Comparison of ENCODE assay signal across 10 mouse cellular contexts in the genomic region with DNA sequence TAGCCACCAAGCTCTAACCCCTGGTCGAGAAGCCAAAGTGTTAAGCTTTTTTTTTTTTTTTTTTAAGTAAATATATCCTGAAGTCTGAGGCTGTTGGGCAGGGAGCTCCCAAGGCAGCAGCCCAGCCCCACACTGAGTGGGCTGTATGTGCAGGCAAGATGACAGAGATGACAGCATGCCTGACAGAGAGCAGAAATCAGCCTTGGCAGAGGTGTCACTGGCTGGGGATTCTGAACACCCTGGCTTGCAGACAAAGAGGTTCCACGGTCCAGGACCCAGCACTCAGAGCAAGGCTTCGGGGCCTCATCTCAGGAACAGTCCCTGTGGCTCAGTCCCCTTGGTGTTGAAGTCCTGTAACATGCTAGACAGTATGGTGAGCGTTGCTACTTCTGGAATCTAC. TPM values are rescaled to one million over a fixed set of nuclear protein-coding genes. Genes with fewer than 3 reads are reported as not detected.
A peak's percentile ranks its signal among the peaks of the same experiment; 100 is the strongest.
DNase-seq lines count a peak whose midpoint lies in the region; ATAC-seq and TF ChIP-seq lines count a peak whose summit lies in the region.
"Had no signal": no experiment of that assay in that cellular context is flagged by ENCODE, and none has a peak within 500 bp of the region (broad histone marks: within the 10 kb centered on the region; RNA-seq: fewer than 3 reads in every experiment).

No protein-coding gene starts in this region.

- H3K4me3 ChIP-seq in hindbrain, embryonic 10.5 days, result no peak overlapping the region
- H3K4me3 ChIP-seq in hindbrain, embryonic 13.5 days, result no peak overlapping the region
- no peak overlapping the region for H3K4me3 ChIP-seq in intestine, embryonic 15.5 days (replicated peaks)
- no peak overlapping the region for H3K4me3 ChIP-seq in stomach, postnatal 0 days (ENCODE audit: low read depth, low read length)
- H3K4me3 ChIP-seq in liver, embryonic 11.5 days (ENCODE audit: low read depth, low read length), result no peak overlapping the region

- peaks cover 39% of the 10 kb centered on the region for H3K4me1 ChIP-seq in hindbrain, embryonic 10.5 days (replicated peaks)
- H3K4me1 ChIP-seq in hindbrain, embryonic 13.5 days (replicated peaks), result peaks cover 30% of the 10 kb centered on the region
- H3K4me1 ChIP-seq in intestine, embryonic 15.5 days (replicated peaks), result peaks cover 37% of the 10 kb centered on the region
- peaks cover 2% of the 10 kb centered on the region for H3K4me1 ChIP-seq in stomach, postnatal 0 days (replicated peaks; ENCODE audit: control insufficient read depth, insufficient read depth)
- peaks cover 6% of the 10 kb centered on the region; the same call in 1 of the 2 replicates for H3K4me1 ChIP-seq in liver, embryonic 11.5 days (replicated peaks; ENCODE audit: control insufficient read depth, insufficient read depth, low read length)

- WGBS in hindbrain, embryonic 10.5 days, result 78% methylated on average over 4 of the region's 4 CpGs
- 69% methylated on average over 4 of the region's 4 CpGs for WGBS in hindbrain, embryonic 13.5 days
- WGBS in intestine, embryonic 15.5 days, result 23% methylated on average over 4 of the region's 4 CpGs
- WGBS in stomach, postnatal 0 days, result 25% methylated on average over 4 of the region's 4 CpGs
- WGBS in liver, embryonic 11.5 days, result 57% methylated on average over 4 of the region's 4 CpGs

- DNase-seq in hindbrain, embryonic 10.5 days (ENCODE audit: low spot score), result no peak
- DNase-seq in right cerebral cortex, adult 2 months (ENCODE audit: low spot score in 2 of 2), result peak; percentile 23 to 31
- no peak for DNase-seq in right cerebral cortex, postnatal 14 days
- no peak for DNase-seq in stomach, postnatal 0 days (ENCODE audit: low spot score)
- DNase-seq in embryo, embryonic 11 days, result no peak
- no peak for DNase-seq in liver, embryonic 11.5 days (ENCODE audit: low spot score)
- DNase-seq: thymus, adult 2 months had no signal

- no peaks in the 10 kb centered on the region for H3K27me3 ChIP-seq in hindbrain, embryonic 10.5 days (ENCODE audit: insufficient read depth, poor library complexity, severe bottlenecking)
- peaks cover 6% of the 10 kb centered on the region; the same call in 1 of the 2 replicates for H3K27me3 ChIP-seq in hindbrain, embryonic 13.5 days
- H3K27me3 ChIP-seq in intestine, embryonic 15.5 days (replicated peaks), result no peaks in the 10 kb centered on the region
- no peaks in the 10 kb centered on the region for H3K27me3 ChIP-seq in stomach, postnatal 0 days (ENCODE audit: control insufficient read depth, insufficient read depth, low read length)
- H3K27me3 ChIP-seq in liver, embryonic 11.5 days (replicated peaks; ENCODE audit: control insufficient read depth, insufficient read depth, low read length), result no peaks in the 10 kb centered on the region

- ATAC-seq in hindbrain, embryonic 13.5 days (ENCODE audit: low FRiP score), result no peak
- no peak for ATAC-seq in intestine, embryonic 15.5 days
- ATAC-seq in stomach, postnatal 0 days (ENCODE audit: low FRiP score, low TSS enrichment), result peak; percentile 19; the same call in 1 of the 2 replicates
- ATAC-seq in liver, embryonic 11.5 days (replicated peaks; ENCODE audit: low FRiP score), result no peak

- no peaks in the 10 kb centered on the region for H3K36me3 ChIP-seq in hindbrain, embryonic 10.5 days
- H3K36me3 ChIP-seq in hindbrain, embryonic 13.5 days, result no peaks in the 10 kb centered on the region
- no peaks in the 10 kb centered on the region for H3K36me3 ChIP-seq in intestine, embryonic 15.5 days
- H3K36me3 ChIP-seq in stomach, postnatal 0 days (ENCODE audit: control insufficient read depth, insufficient read depth, low read length), result no peaks in the 10 kb centered on the region
- H3K36me3 ChIP-seq in liver, embryonic 11.5 days (ENCODE audit: control insufficient read depth, insufficient read depth, low read length), result no peaks in the 10 kb centered on the region

- H3K4me2 ChIP-seq in hindbrain, embryonic 13.5 days, result no peak overlapping the region
- H3K4me2 ChIP-seq in intestine, embryonic 15.5 days (replicated peaks), result peak overlapping the region; percentile 65
- 0 out of 2 replicates have a peak overlapping the region, but pooled peaks have one; percentile 64 for H3K4me2 ChIP-seq in stomach, postnatal 0 days (replicated peaks; ENCODE audit: low read depth)
- no peak overlapping the region for H3K4me2 ChIP-seq in liver, embryonic 11.5 days

- no peak for TF ChIP-seq EP300 in stomach, postnatal 0 days (optimal IDR thresholded peaks at IDR 0.05)

- no peak overlapping the region for H3K9ac ChIP-seq in hindbrain, embryonic 13.5 days
- H3K9ac ChIP-seq in intestine, embryonic 15.5 days, result no peak overlapping the region
- H3K9ac ChIP-seq in stomach, postnatal 0 days (ENCODE audit: low read length), result no peak overlapping the region
- no peak overlapping the region for H3K9ac ChIP-seq in liver, embryonic 11.5 days (ENCODE audit: low read depth, low read length)

- H3K27ac ChIP-seq in hindbrain, embryonic 10.5 days, result peak overlapping the region; percentile 41; the same call in 1 of the 2 replicates
- no peak overlapping the region for H3K27ac ChIP-seq in hindbrain, embryonic 13.5 days
- peak overlapping the region; percentile 96 for H3K27ac ChIP-seq in intestine, embryonic 15.5 days
- peak overlapping the region; percentile 94 for H3K27ac ChIP-seq in stomach, postnatal 0 days (replicated peaks)
- H3K27ac ChIP-seq in liver, embryonic 11.5 days (ENCODE audit: low read depth, low read length), result no peak overlapping the region

- no peak for TF ChIP-seq CTCF in stomach, postnatal 0 days (IDR thresholded peaks at IDR 0.05; ENCODE audit: low read depth)

- no peaks in the 10 kb centered on the region for H3K9me3 ChIP-seq in hindbrain, embryonic 10.5 days
- no peaks in the 10 kb centered on the region for H3K9me3 ChIP-seq in hindbrain, embryonic 13.5 days
- no peaks in the 10 kb centered on the region for H3K9me3 ChIP-seq in intestine, embryonic 15.5 days
- H3K9me3 ChIP-seq in stomach, postnatal 0 days (ENCODE audit: control insufficient read depth, low read length), result no peaks in the 10 kb centered on the region
- no peaks in the 10 kb centered on the region for H3K9me3 ChIP-seq in liver, embryonic 11.5 days (ENCODE audit: control insufficient read depth, low read length)

RNA-seq across cellular contexts. Expression of a gene that starts 41.2 kb away (rescaled TPM):
- 0.90 and 0.99 TPM in 2 replicates for polyA plus RNA-seq in hindbrain, embryonic 10.5 days (2016; fragmentation: Nextera tagmentation; extraction: Ambion mirVana)
- polyA plus RNA-seq in hindbrain, embryonic 13.5 days (2015; fragmentation: Nextera tagmentation; extraction: Ambion mirVana), result 0.81 and 0.91 TPM in 2 replicates
- polyA plus RNA-seq in intestine, embryonic 15.5 days (2015; fragmentation: Nextera tagmentation; extraction: Ambion mirVana), result 0.09 TPM in 1 of 2 replicates, not detected in the other
- 0.18 TPM in 1 of 2 replicates, not detected in the other for polyA plus RNA-seq in stomach, postnatal 0 days (2015; fragmentation: Nextera tagmentation; extraction: Ambion mirVana)
- not detected in 2 replicates for polyA plus RNA-seq in liver, embryonic 11.5 days (2014; fragmentation: Nextera tagmentation; extraction: Ambion mirVana)
- polyA plus RNA-seq: neural tube, embryonic 14.5 days had no signal

RNA-seq across cellular contexts. Expression of a gene that starts 44.3 kb away (rescaled TPM):
- 9.9 and 14.0 TPM in 2 replicates for polyA plus RNA-seq in hindbrain, embryonic 10.5 days (2016; fragmentation: Nextera tagmentation; extraction: Ambion mirVana)
- polyA plus RNA-seq in hindbrain, embryonic 13.5 days (2015; fragmentation: Nextera tagmentation; extraction: Ambion mirVana), result 40.9 and 43.7 TPM in 2 replicates
- 83.4 and 84.8 TPM in 2 replicates for polyA plus RNA-seq in intestine, embryonic 15.5 days (2015; fragmentation: Nextera tagmentation; extraction: Ambion mirVana)
- polyA plus RNA-seq in stomach, postnatal 0 days (2015; fragmentation: Nextera tagmentation; extraction: Ambion mirVana), result 46.5 and 58.7 TPM in 2 replicates
- 7.7 and 8.5 TPM in 2 replicates for polyA plus RNA-seq in liver, embryonic 11.5 days (2014; fragmentation: Nextera tagmentation; extraction: Ambion mirVana)

RNA-seq across cellular contexts. Expression of a gene that starts 44.3 kb away (rescaled TPM):
- polyA plus RNA-seq in hindbrain, embryonic 10.5 days (2016; fragmentation: Nextera tagmentation; extraction: Ambion mirVana), result 1.5 and 6.6 TPM in 2 replicates
- polyA plus RNA-seq in hindbrain, embryonic 13.5 days (2015; fragmentation: Nextera tagmentation; extraction: Ambion mirVana), result 11.1 and 11.3 TPM in 2 replicates
- polyA plus RNA-seq in intestine, embryonic 15.5 days (2015; fragmentation: Nextera tagmentation; extraction: Ambion mirVana), result 1.3 and 1.4 TPM in 2 replicates
- polyA plus RNA-seq in stomach, postnatal 0 days (2015; fragmentation: Nextera tagmentation; extraction: Ambion mirVana), result 0.45 and 0.69 TPM in 2 replicates
- 0.43 TPM in 1 of 2 replicates, not detected in the other for polyA plus RNA-seq in liver, embryonic 11.5 days (2014; fragmentation: Nextera tagmentation; extraction: Ambion mirVana)

Comparison
In these comparisons a context has a peak if more than half of its experiments do, and no peak if none do; other contexts are left out.
1. DNase-seq: peak in right cerebral cortex, adult 2 months (2 of 2); none in hindbrain, embryonic 10.5 days (single experiment), right cerebral cortex, postnatal 14 days (single experiment), stomach, postnatal 0 days (single experiment), embryo, embryonic 11 days (single experiment) and liver, embryonic 11.5 days (single experiment).
2. H3K27ac ChIP-seq: peak in hindbrain, embryonic 10.5 days (single experiment), intestine, embryonic 15.5 days (single experiment) and stomach, postnatal 0 days (single experiment); none in hindbrain, embryonic 13.5 days (single experiment) and liver, embryonic 11.5 days (single experiment).
3. H3K4me2 ChIP-seq: peak in intestine, embryonic 15.5 days (single experiment) and stomach, postnatal 0 days (single experiment); none in hindbrain, embryonic 13.5 days (single experiment) and liver, embryonic 11.5 days (single experiment).